Mouse (Mus musculus): ENCODE measurements around the gene Fosl1. TPM values are rescaled to one million over a fixed set of nuclear protein-coding genes. Genes with fewer than 3 reads are reported as not detected.
"Not testable (repeated sequence)": the region's sequence is repeated elsewhere in the genome, so short reads cannot be mapped to it uniquely, and the experiment has no call there.

Fosl1 gene
- 0.48 TPM in 1 of 2 replicates, not detected in the other for polyA plus RNA-seq (2015; fragmentation: Nextera tagmentation; extraction: Ambion mirVana)

GRCm38 (mm10) chr19:5447515-5448353 lies at the start of gene Fosl1:
Fosl1 (plus strand) TSS chr19:5447547.
- ATAC-seq (ENCODE audit: low FRiP score), result peak; percentile 75
- peaks cover 86% of the 10 kb centered on the region for H3K27me3 ChIP-seq
- peak within 1 kb of the TSS; percentile 91 for H3K4me2 ChIP-seq
- no peaks in the 10 kb centered on the region for H3K9me3 ChIP-seq
- no peaks in the 10 kb centered on the region for H3K36me3 ChIP-seq
- peaks cover 20% of the 10 kb centered on the region for H3K4me1 ChIP-seq (replicated peaks)
- under 1% methylated on average over 70 of the region's 70 CpGs for WGBS
- H3K9ac ChIP-seq, result peak within 1 kb of the TSS; percentile 64
- H3K4me3 ChIP-seq, result peak within 1 kb of the TSS; percentile 50
- H3K27ac ChIP-seq, result no peak within 1 kb of the TSS

DNA sequence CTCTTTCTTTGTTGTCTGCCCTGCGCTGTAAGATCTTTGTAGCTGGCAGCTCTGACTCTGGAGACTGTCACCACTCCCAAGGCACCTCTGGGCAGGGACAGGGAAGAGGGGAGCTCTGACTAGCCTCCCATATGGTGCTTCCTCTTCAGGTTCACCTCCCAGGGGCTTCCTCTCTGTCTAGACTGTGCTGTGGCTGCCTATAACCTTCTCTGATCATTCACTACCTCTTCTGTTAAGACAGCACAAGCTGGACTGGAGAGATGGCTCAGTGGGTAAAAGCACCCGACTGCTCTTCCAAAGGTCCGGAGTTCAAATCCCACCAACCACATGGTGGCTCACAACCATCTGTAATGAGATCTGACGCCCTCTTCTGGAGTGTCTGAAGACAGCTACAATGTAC lies 46.3 kb upstream of the Fosl1 start:
- not testable (repeated sequence) for H3K27me3 ChIP-seq; H3K9ac ChIP-seq; H3K9me3 ChIP-seq; H3K4me1 ChIP-seq (replicated peaks); H3K27ac ChIP-seq; ATAC-seq (ENCODE audit: low FRiP score); H3K36me3 ChIP-seq; H3K4me2 ChIP-seq; H3K4me3 ChIP-seq
- WGBS, result 76% methylated on average over 4 of the region's 4 CpGs

DNA sequence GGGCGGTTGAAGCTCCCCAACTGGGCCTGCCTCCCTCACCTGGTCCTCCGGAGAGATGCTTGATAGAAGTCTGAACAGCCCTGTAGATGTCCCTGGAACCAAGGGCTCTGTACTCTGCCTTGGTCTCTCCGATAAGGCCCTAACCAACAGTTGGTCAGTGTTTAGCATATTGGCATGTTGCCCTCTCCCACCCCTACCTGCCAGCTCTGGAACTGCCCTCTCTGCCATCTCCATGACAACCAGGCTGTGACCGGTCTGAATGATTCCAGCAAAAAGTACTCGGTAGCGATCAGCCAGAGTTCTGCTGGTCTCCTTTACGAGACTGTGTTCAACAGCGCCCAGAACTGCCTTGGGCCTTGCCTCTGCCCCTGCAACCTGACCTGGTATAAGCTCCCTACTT lies 45.1 kb upstream of the Fosl1 start, which contains the start of gene Tsga10ip:
Gene Tsga10ip (minus strand): TSS at position 234 of the 400 bp plus-strand sequence.
- peak within 1 kb of the TSS; percentile 36; the same call in 1 of the 2 replicates for H3K9ac ChIP-seq
- no peaks in the 10 kb centered on the region for H3K9me3 ChIP-seq
- no peak for ATAC-seq (ENCODE audit: low FRiP score)
- no peaks in the 10 kb centered on the region for H3K27me3 ChIP-seq
- no peak within 1 kb of the TSS for H3K27ac ChIP-seq
- no peak within 1 kb of the TSS for H3K4me2 ChIP-seq
- 76% methylated on average over 8 of the region's 8 CpGs for WGBS
- H3K4me3 ChIP-seq, result no peak within 1 kb of the TSS
- H3K36me3 ChIP-seq, result no peaks in the 10 kb centered on the region
- H3K4me1 ChIP-seq (replicated peaks), result peaks cover 7% of the 10 kb centered on the region

GRCm38 (mm10) chr19:5405924-5406323 lies 41.4 kb upstream of the Fosl1 start:
- Histone ChIP-seq H3K4me1 (replicated peaks) (peaks cover 19% of the 10 kb centered on the region), H3K9me3 (no peaks in the 10 kb centered on the region), H3K4me2 (peak overlapping the region; percentile 59), H3K27me3 (no peaks in the 10 kb centered on the region), H3K27ac (peak overlapping the region; percentile 60; the same call in 1 of the 2 replicates), H3K4me3 (peak overlapping the region; percentile 35), H3K9ac (peak overlapping the region; percentile 63), H3K36me3 (no peaks in the 10 kb centered on the region)
- no peak for ATAC-seq (ENCODE audit: low FRiP score)
- WGBS, result 30% methylated on average over 7 of the region's 7 CpGs

DNA sequence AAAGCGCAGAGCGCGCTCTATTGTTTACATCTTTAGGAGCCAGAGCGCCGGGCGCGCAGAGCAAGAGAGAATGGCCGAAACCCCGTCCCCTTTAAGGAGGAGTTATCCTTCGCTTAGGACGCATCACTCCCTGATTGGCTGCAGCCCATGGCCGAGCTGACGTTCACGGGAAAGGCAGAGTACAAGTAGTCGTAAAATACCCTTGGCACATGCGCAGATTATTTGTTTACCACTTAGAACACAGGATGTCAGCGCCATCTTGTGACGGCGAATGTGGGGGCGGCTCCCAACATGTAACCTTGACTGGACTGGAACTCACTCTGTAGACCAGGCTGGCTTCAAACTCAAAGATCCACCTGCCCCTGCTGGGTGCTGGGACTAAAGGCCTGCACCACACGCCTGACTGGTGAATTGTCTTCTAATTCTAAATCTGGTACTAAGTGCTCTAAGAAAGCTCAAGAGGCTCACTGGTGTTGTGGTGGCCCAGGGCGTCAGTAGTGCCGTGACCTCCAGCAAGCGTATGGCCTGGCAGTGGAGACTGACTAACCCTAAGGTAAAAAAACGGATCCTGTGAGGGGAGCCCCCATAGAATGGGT lies 40.7 kb upstream of the Fosl1 start:
- H3K27ac ChIP-seq, result peak overlapping the region; percentile 89

GRCm38 (mm10) chr19:5407133-5407532 lies 40.2 kb upstream of the Fosl1 start:
- Histone ChIP-seq H3K27ac (peak overlapping the region; percentile 89), H3K4me3 (peak overlapping the region; percentile 61), H3K9me3 (no peaks in the 10 kb centered on the region), H3K27me3 (no peaks in the 10 kb centered on the region), H3K4me2 (peak overlapping the region; percentile 73), H3K36me3 (no peaks in the 10 kb centered on the region), H3K9ac (peak overlapping the region; percentile 85), H3K4me1 (replicated peaks) (peaks cover 19% of the 10 kb centered on the region)
- ATAC-seq (ENCODE audit: low FRiP score), result peak; percentile 68
- 26% methylated on average over 7 of the region's 7 CpGs for WGBS

More for the DNA sequence above, 40.7 kb upstream of the Fosl1 start:
- H3K27me3 ChIP-seq, H3K9me3 ChIP-seq, H3K36me3 ChIP-seq: not testable (repeated sequence)
- Histone ChIP-seq H3K4me2 (peak overlapping the region; percentile 73), H3K4me1 (replicated peaks) (peaks cover 19% of the 10 kb centered on the region), H3K4me3 (peak overlapping the region; percentile 61), H3K9ac (peak overlapping the region; percentile 85)
- WGBS, result 12% methylated on average over 24 of the region's 25 CpGs
- ATAC-seq (ENCODE audit: low FRiP score), result peak; percentile 90

- peak overlapping the region; percentile 85; the same call in 1 of the 2 replicates for H3K9ac ChIP-seq
These were observed 39.0 kb upstream of the Fosl1 start for GRCm38 (mm10) chr19:5408057-5409001.

GRCm38 (mm10) chr19:5409068-5409467 lies 38.3 kb upstream of the Fosl1 start:
- H3K27ac ChIP-seq, result no peak overlapping the region
- no peak overlapping the region for H3K9ac ChIP-seq
- H3K4me2 ChIP-seq, result no peak overlapping the region
- no peaks in the 10 kb centered on the region for H3K27me3 ChIP-seq
- no peak for ATAC-seq (ENCODE audit: low FRiP score)
- 84% methylated on average over 5 of the region's 5 CpGs for WGBS
- H3K4me3 ChIP-seq, result no peak overlapping the region
- no peaks in the 10 kb centered on the region for H3K9me3 ChIP-seq
- H3K36me3 ChIP-seq, result no peaks in the 10 kb centered on the region
- H3K4me1 ChIP-seq (replicated peaks), result peaks cover 19% of the 10 kb centered on the region

More at GRCm38 (mm10) chr19:5408057-5409001, 39.0 kb upstream of the Fosl1 start:
- Histone ChIP-seq H3K4me2 (peak overlapping the region; percentile 73), H3K4me3 (no peak overlapping the region), H3K27me3 (no peaks in the 10 kb centered on the region), H3K27ac (no peak overlapping the region), H3K9me3 (no peaks in the 10 kb centered on the region), H3K4me1 (replicated peaks) (peaks cover 19% of the 10 kb centered on the region), H3K36me3 (no peaks in the 10 kb centered on the region)
- WGBS, result 89% methylated on average over 13 of the region's 13 CpGs
- ATAC-seq (ENCODE audit: low FRiP score), result no peak

DNA sequence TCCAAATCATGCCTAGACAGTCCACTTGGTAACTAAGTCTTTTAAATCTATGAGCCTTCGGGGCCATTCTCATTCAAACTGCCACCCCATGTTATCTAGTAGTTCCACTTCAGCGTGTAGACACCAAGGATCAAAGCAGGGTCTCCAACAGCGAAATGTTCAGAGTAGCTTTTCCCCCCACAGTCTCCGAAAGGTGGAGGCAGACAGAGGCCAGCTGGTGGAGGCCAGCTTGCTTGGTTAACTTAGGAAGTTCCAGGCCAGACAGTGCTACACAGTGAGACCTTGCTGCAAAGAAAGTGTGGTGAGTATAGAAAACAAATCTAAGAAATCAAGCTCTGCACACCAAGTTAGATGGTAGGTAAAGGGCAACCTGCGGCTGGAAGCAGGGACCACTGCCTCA lies 36.7 kb upstream of the Fosl1 start:
- H3K9me3 ChIP-seq, result no peaks in the 10 kb centered on the region
- 89% methylated on average over 5 of the region's 5 CpGs for WGBS
- no peak overlapping the region for H3K4me3 ChIP-seq
- peaks cover 18% of the 10 kb centered on the region for H3K4me1 ChIP-seq (replicated peaks)
- H3K36me3 ChIP-seq, result no peaks in the 10 kb centered on the region
- no peak overlapping the region for H3K27ac ChIP-seq
- no peak overlapping the region for H3K9ac ChIP-seq
- no peaks in the 10 kb centered on the region for H3K27me3 ChIP-seq
- no peak overlapping the region for H3K4me2 ChIP-seq
- no peak for ATAC-seq (ENCODE audit: low FRiP score)

GRCm38 (mm10) chr19:5411961-5412360 lies 35.4 kb upstream of the Fosl1 start:
- Histone ChIP-seq H3K27me3 (no peaks in the 10 kb centered on the region), H3K9me3 (no peaks in the 10 kb centered on the region), H3K4me1 (replicated peaks) (peaks cover 14% of the 10 kb centered on the region), H3K4me2 (no peak overlapping the region), H3K9ac (no peak overlapping the region), H3K36me3 (no peaks in the 10 kb centered on the region), H3K27ac (no peak overlapping the region), H3K4me3 (no peak overlapping the region)
- no peak for ATAC-seq (ENCODE audit: low FRiP score)
- 72% methylated on average over 5 of the region's 5 CpGs for WGBS

- 72% methylated on average over 4 of the region's 4 CpGs for WGBS
- ATAC-seq (ENCODE audit: low FRiP score), result no peak
- peaks cover 11% of the 10 kb centered on the region; the same call in 1 of the 2 replicates for H3K36me3 ChIP-seq
- H3K27ac ChIP-seq, result no peak overlapping the region
- no peak overlapping the region for H3K9ac ChIP-seq
- no peak overlapping the region for H3K4me3 ChIP-seq
- H3K27me3 ChIP-seq, result no peaks in the 10 kb centered on the region
- H3K4me2 ChIP-seq, result no peak overlapping the region
- H3K9me3 ChIP-seq, result no peaks in the 10 kb centered on the region
- no peaks in the 10 kb centered on the region for H3K4me1 ChIP-seq (replicated peaks)
These were observed 33.5 kb upstream of the Fosl1 start for GRCm38 (mm10) chr19:5413840-5414239.

- Histone ChIP-seq H3K4me2 (no peak overlapping the region), H3K4me3 (no peak overlapping the region), H3K27me3 (no peaks in the 10 kb centered on the region), H3K36me3 (peaks cover 13% of the 10 kb centered on the region), H3K9ac (no peak overlapping the region), H3K27ac (no peak overlapping the region), H3K4me1 (replicated peaks) (no peaks in the 10 kb centered on the region), H3K9me3 (no peaks in the 10 kb centered on the region)
- ATAC-seq (ENCODE audit: low FRiP score), result no peak
- WGBS, result 69% methylated on average over 2 of the region's 2 CpGs
These were observed 32.8 kb upstream of the Fosl1 start for GRCm38 (mm10) chr19:5414534-5414957.

All from hindbrain, embryonic 13.5 days (tissue).